Mouse (Mus musculus) olfactory bulb, adult 2 months (tissue): ENCODE data around the gene Olfr279.

Experiments
- CTCF ChIP-seq: fragments of 200-500 bp; IDR thresholded peaks from 2 replicates; pipeline ENCODE4 v1.5.1; 2012; ENCODE audit warnings: low read depth, mild to moderate bottlenecking, low read length, moderate library complexity; ENCODE audit not compliant: insufficient read depth
- POLR2A ChIP-seq: fragments of 200-500 bp; IDR thresholded peaks from 2 replicates; pipeline ENCODE4 v1.6.1; 2012; ENCODE audit warnings: mild to moderate bottlenecking, low read depth, low read length, moderate library complexity; ENCODE audit not compliant: insufficient read depth

GRCm38 (mm10) chr15:98497631-98498030 lies 5.4 kb downstream of the Olfr279 start:
- TF ChIP-seq CTCF (no peak), POLR2A (no peak)
